Mouse (Mus musculus) ES-E14 (cell line): ENCODE data around the gene Ndst4. TPM values are rescaled to one million over a fixed set of nuclear protein-coding genes. Genes with fewer than 3 reads are reported as not detected.

Experiments used
- DNase-seq: peaks from one replicate; pipeline ENCODE4 v3.0.0-alpha.2; 2013; ENCODE audit warnings: low read depth, low spot score
- H3K27ac ChIP-seq: 2 replicates; pipeline ENCODE4 v1.5.1; 2012; ENCODE audit warnings: low read depth, mild to moderate bottlenecking, low read length, moderate library complexity, mixed read lengths; ENCODE audit not compliant: poor library complexity, insufficient read depth, severe bottlenecking
- H3K36me3 ChIP-seq: 2 replicates; pipeline ENCODE4 v1.6.1; 2012; ENCODE audit warnings: mild to moderate bottlenecking, low read length, moderate library complexity, mixed read lengths; ENCODE audit not compliant: control insufficient read depth, poor library complexity, insufficient read depth, severe bottlenecking
- H3K4me1 ChIP-seq, 2 experiments: fragments of 150-350 bp in 1 of 2; sonication (generic) in 1 of 2; 2 replicates each; pipeline ENCODE4 v1.6.1; 2012; ENCODE audit warnings: low read length in 2 of 2, mild to moderate bottlenecking in 1 of 2, mixed read lengths in 1 of 2; ENCODE audit not compliant: control insufficient read depth in 2 of 2, insufficient read depth in 2 of 2, poor library complexity in 1 of 2
- H3K4me3 ChIP-seq, 2 experiments: fragments of 150-350 bp in 1 of 2; sonication (generic) in 1 of 2; 2 replicates each; pipeline ENCODE4 v1.5.1; 2012; ENCODE audit warnings: low read length in 2 of 2, low read depth in 1 of 2, mild to moderate bottlenecking in 1 of 2, mixed read lengths in 1 of 2; ENCODE audit not compliant: insufficient read depth in 1 of 2, poor library complexity in 1 of 2, severe bottlenecking in 1 of 2
- H3K9ac ChIP-seq: 2 replicates; pipeline ENCODE4 v1.6.1; 2012; ENCODE audit warnings: low read depth, mild to moderate bottlenecking, low read length, mixed read lengths; ENCODE audit not compliant: poor library complexity, insufficient read depth, severe bottlenecking
- H3K9me3 ChIP-seq: fragments of 150-350 bp; sonication (generic); 2 replicates; pipeline ENCODE4 v1.6.1; 2012; ENCODE audit warnings: low read depth, mild to moderate bottlenecking, low read length; ENCODE audit not compliant: control insufficient read depth, insufficient read depth
- CHD2 ChIP-seq: IDR thresholded peaks from 2 replicates; pipeline ENCODE4 v1.6.1; 2014; ENCODE audit warnings: mild to moderate bottlenecking, low read depth, low read length, inconsistent platforms
- HCFC1 ChIP-seq: IDR thresholded peaks from 2 replicates; pipeline ENCODE4 v1.6.1; 2012; ENCODE audit warnings: low read length, inconsistent platforms, borderline replicate concordance; ENCODE audit not compliant: insufficient read depth
- MAFK ChIP-seq: IDR thresholded peaks from 2 replicates; pipeline ENCODE4 v1.6.1; 2014; ENCODE audit warnings: mild to moderate bottlenecking, low read depth, low read length, inconsistent platforms; ENCODE audit not compliant: insufficient read depth
- ZC3H11A ChIP-seq: IDR thresholded peaks from 2 replicates; pipeline ENCODE4 v1.6.1; 2012; ENCODE audit warnings: low read depth, mild to moderate bottlenecking, inconsistent platforms, low read length, borderline replicate concordance
- ZNF384 ChIP-seq: IDR thresholded peaks from 2 replicates; pipeline ENCODE4 v1.6.1; 2012; ENCODE audit warnings: low read depth, low read length, inconsistent platforms
- in situ Hi-C, 2 experiments: fragments of 600-800 bp; cut with MboI; formaldehyde crosslinking; loops; one replicate each; pipeline ENCODE4 v1.15.1; 2025; ENCODE audit warnings: low sequenced_read_pairs in 2 of 2, inconsistent platforms in 1 of 2; ENCODE audit not compliant: unreplicated experiment in 2 of 2
- total RNA-seq: library from RNA; depleted of rRNA; stranded (reverse); fragments of 300-350 nt; gene quantifications from 2 replicates; pipeline ENCODE4 v1.2.3, GENCODE M21; 2012

Gene Ndst4
- total RNA-seq, 1 experiment = not detected

DNA sequence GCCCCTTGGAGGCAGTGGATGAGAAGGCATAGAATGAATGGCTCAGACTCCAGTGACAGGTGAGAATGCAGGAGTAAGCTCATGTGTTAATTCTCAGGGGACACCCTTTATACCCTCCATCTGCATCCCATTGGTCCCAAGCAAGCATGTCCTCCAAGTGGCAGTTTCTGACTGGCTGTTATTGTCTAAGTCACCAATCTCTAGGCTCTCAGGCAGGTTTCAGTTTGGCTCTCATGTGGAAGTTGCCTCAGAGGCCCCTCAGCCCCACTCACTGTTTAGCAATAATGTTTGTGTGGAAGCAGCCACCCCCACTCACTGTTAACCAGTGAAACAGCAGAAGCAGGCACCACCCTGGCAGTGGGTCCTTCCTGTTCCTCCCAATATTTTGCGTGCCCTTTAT, 353.0 kb downstream of the Ndst4 start:
- no peak overlapping the region for H3K27ac ChIP-seq
- no peak for DNase-seq
- TF ChIP-seq ZNF384 = no peak
- no peak for TF ChIP-seq CHD2
- TF ChIP-seq MAFK = no peak
- no peak for TF ChIP-seq HCFC1
- no peak for TF ChIP-seq ZC3H11A
- H3K9me3 ChIP-seq = no peaks in the 10 kb centered on the region
- no peak overlapping the region for H3K4me3 ChIP-seq
- no peaks in the 10 kb centered on the region for H3K4me1 ChIP-seq
- in situ Hi-C loops = no loop called here
- no peak overlapping the region for H3K9ac ChIP-seq
- H3K36me3 ChIP-seq = no peaks in the 10 kb centered on the region

DNA sequence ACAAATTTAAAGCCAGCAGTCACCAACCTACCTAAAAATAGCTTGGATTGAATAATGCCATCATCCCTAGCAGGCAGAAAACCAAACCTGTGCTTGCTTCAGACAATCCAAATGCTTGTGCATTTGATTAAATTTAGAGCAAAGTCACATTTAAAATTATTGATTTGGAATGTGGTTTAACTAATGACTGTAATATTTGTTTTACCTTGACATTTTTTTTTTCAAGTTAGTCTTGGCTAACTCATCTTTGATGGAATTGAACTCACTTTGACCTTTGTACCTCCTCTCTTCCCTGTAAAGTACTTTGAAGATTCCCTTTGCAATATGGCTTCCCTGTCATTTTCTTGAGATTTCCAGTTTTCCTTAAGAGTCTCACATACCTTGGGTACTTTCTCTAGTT, 356.8 kb downstream of the Ndst4 start:
- Histone ChIP-seq H3K27ac (no peak overlapping the region), H3K36me3 (no peaks in the 10 kb centered on the region), H3K4me3 (no peak overlapping the region), H3K9me3 (no peaks in the 10 kb centered on the region), H3K9ac (no peak overlapping the region), H3K4me1 (no peaks in the 10 kb centered on the region)
- TF ChIP-seq CHD2 (no peak), ZC3H11A (no peak), ZNF384 (no peak), MAFK (no peak), HCFC1 (no peak)
- in situ Hi-C loops = no loop called here
- DNase-seq = no peak
